Mouse (Mus musculus) ES-Bruce4 (cell line): ENCODE measurements around the gene Ckap4.

ENCODE experiments used
- CTCF ChIP-seq: IDR thresholded peaks from one replicate; pipeline ENCODE4 v1.8.1; 2011; ENCODE audit warnings: low read depth, low read length
- POLR2A ChIP-seq: IDR thresholded peaks from one replicate; pipeline ENCODE4 v1.8.1; 2011; ENCODE audit warnings: low read length; ENCODE audit not compliant: insufficient read depth

DNA sequence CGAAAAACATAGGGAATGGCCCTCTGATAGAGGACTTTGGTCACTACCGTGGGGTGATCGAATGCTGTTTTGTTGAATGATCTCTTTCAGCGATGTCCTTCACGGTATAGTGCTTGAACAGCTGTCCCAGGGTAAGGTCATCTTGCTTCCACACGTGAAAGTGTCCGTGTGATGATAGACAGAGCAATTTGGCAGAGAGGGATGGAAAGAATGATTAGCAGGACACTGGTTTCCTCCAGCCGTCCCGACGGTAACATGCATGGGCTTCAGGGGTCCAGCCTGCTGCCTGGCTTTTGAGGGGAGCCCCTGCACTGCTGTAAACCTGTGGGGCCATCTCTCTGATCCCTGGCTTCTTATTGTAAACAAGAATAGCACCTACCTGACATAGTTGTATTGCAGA is 44.9 kb upstream of the Ckap4 start:
- TF ChIP-seq POLR2A (no peak), CTCF (no peak)
